Mouse (Mus musculus): ENCODE data around the gene Hsf4.

GRCm38 (mm10) chr8:105235206-105235605 lies 34.4 kb upstream of the Hsf4 start:
- TF ChIP-seq CTCF (IDR thresholded peaks at IDR 0.05; ENCODE audit: low read depth, low read length) (no peak), POLR2A (IDR thresholded peaks at IDR 0.05; ENCODE audit: extremely low read depth, insufficient read depth, low read length) (no peak)
